ENCODE assay signal across 8 mouse cellular contexts in genomic region chr7:128474322-128474721, GRCm38 (mm10). TPM values are rescaled to one million over a fixed set of nuclear protein-coding genes. Genes with fewer than 3 reads are reported as not detected.
A peak's percentile ranks its signal among the peaks of the same experiment; 100 is the strongest.
DNase-seq lines count a peak whose midpoint lies in the region; ATAC-seq and TF ChIP-seq lines count a peak whose summit lies in the region.

No protein-coding gene starts in this region.

- TF ChIP-seq EP300 in CH12.LX (IDR thresholded peaks at IDR 0.05; ENCODE audit: low read length) = no peak

- H3K4me1 ChIP-seq in CH12.LX (ENCODE audit: control insufficient read depth in 1 of 2, insufficient read depth in 2 of 2) = no peaks in the 10 kb centered on the region
- H3K4me1 ChIP-seq in heart, embryonic 13.5 days = no peaks in the 10 kb centered on the region
- no peaks in the 10 kb centered on the region; the same call in 1 of the 2 replicates for H3K4me1 ChIP-seq in liver, embryonic 16.5 days (ENCODE audit: control insufficient read depth, low read depth, low read length)
- H3K4me1 ChIP-seq in olfactory bulb, adult 2 months (ENCODE audit: control insufficient read depth, insufficient read depth, low read length) = no peaks in the 10 kb centered on the region

- dilution Hi-C loops in CH12.LX (cut with MboI; ENCODE audit: extremely low pct_ligation_motif_present, extremely low pct_unique_long_range_greater_than_20kb, low sequenced_read_pairs) = no loop called here

- H3K9ac ChIP-seq in CH12.LX (ENCODE audit: insufficient read depth, low read depth) = no peak overlapping the region
- no peak overlapping the region for H3K9ac ChIP-seq in heart, embryonic 13.5 days
- H3K9ac ChIP-seq in liver, embryonic 16.5 days (ENCODE audit: low read depth, low read length) = no peak overlapping the region

- whole genome bisulfite sequencing in heart, embryonic 13.5 days = 30% methylated on average over 10 of the region's 10 CpGs
- 48% methylated on average over 10 of the region's 10 CpGs for WGBS in liver, embryonic 16.5 days (ENCODE audit: insufficient replicate concordance)
- 19% methylated on average over 10 of the region's 10 CpGs for WGBS in olfactory bulb, adult 2 months

- H3K4me2 ChIP-seq in CH12.LX (ENCODE audit: insufficient read depth, low read depth, poor library complexity, severe bottlenecking) = no peak overlapping the region
- peak overlapping the region; percentile 55 for H3K4me2 ChIP-seq in heart, embryonic 13.5 days
- H3K4me2 ChIP-seq in liver, embryonic 16.5 days (ENCODE audit: low read depth, low read length) = no peak overlapping the region

- TF ChIP-seq POLR2A in CH12.LX (IDR thresholded peaks at IDR 0.05; ENCODE audit: low read depth, low read length) = no peak
- TF ChIP-seq POLR2A in brain, embryonic 14.5 days (IDR thresholded peaks at IDR 0.05; ENCODE audit: borderline replicate concordance, extremely low read depth, insufficient read depth, insufficient read length, poor library complexity, severe bottlenecking) = no peak
- no peak for TF ChIP-seq POLR2A in olfactory bulb, adult 2 months (IDR thresholded peaks at IDR 0.05; ENCODE audit: insufficient read depth, low read depth, low read length)

- H3K79me2 ChIP-seq in CH12.LX (replicated peaks; ENCODE audit: control insufficient read depth, extremely low read depth, insufficient read depth, poor library complexity, severe bottlenecking) = no peaks in the 10 kb centered on the region

- no peaks in the 10 kb centered on the region for H3K9me3 ChIP-seq in CH12.LX (replicated peaks; ENCODE audit: low read length)
- H3K9me3 ChIP-seq in heart, embryonic 13.5 days = 0 out of 2 replicates have a peak, but pooled peaks cover 6% of the 10 kb centered on the region
- no peaks in the 10 kb centered on the region for H3K9me3 ChIP-seq in liver, embryonic 16.5 days (replicated peaks; ENCODE audit: control insufficient read depth, low read length)

- no peaks in the 10 kb centered on the region for H3K36me3 ChIP-seq in CH12.LX (replicated peaks in 1 of 2; ENCODE audit: control insufficient read depth in 1 of 2, insufficient read depth in 1 of 2, low read length in 1 of 2)
- no peaks in the 10 kb centered on the region for H3K36me3 ChIP-seq in heart, embryonic 13.5 days
- H3K36me3 ChIP-seq in liver, embryonic 16.5 days (ENCODE audit: control insufficient read depth, insufficient read depth) = no peaks in the 10 kb centered on the region

- H3K4me3 ChIP-seq in CH12.LX (replicated peaks in 1 of 3; ENCODE audit: low read depth in 2 of 3, low read length in 2 of 3, poor library complexity in 1 of 3) = no peak overlapping the region
- H3K4me3 ChIP-seq in heart, embryonic 13.5 days = peak overlapping the region; percentile 32
- no peak overlapping the region for H3K4me3 ChIP-seq in liver, embryonic 16.5 days (ENCODE audit: low read depth, low read length)
- H3K4me3 ChIP-seq in olfactory bulb, adult 2 months (ENCODE audit: insufficient read depth, low read depth, low read length) = peak overlapping the region; percentile 41

- in situ Hi-C loops in CH12.LX (cut with MboI; ENCODE audit: low pct_ligation_motif_present, low pct_unique_long_range_greater_than_20kb, low sequenced_read_pairs) = no loop called here

- no peak overlapping the region for H3K27ac ChIP-seq in CH12.LX (ENCODE audit: insufficient read depth, low read depth)
- H3K27ac ChIP-seq in heart, embryonic 13.5 days (replicated peaks) = no peak overlapping the region
- no peak overlapping the region for H3K27ac ChIP-seq in liver, embryonic 16.5 days (ENCODE audit: low read length)
- no peak overlapping the region for H3K27ac ChIP-seq in olfactory bulb, adult 2 months (ENCODE audit: insufficient read depth, low read depth, low read length)

- TF ChIP-seq RAD21 in CH12.LX (IDR thresholded peaks at IDR 0.05; ENCODE audit: low read depth, low read length) = peak; percentile 50

- TF ChIP-seq CTCF in CH12.LX (conservative IDR thresholded peaks at IDR 0.05 in 1 of 2, IDR thresholded peaks at IDR 0.05 in 1 of 2; ENCODE audit: low read depth in 2 of 2, low read length in 2 of 2) = peak in 1 of 2 experiments; percentile 63; a peak in 2 of 4 replicates
- TF ChIP-seq CTCF in brain, embryonic 14.5 days (IDR thresholded peaks at IDR 0.05; ENCODE audit: borderline replicate concordance, extremely low read depth, insufficient read depth, insufficient read length) = peak; percentile 65
- peak; percentile 83 for TF ChIP-seq CTCF in olfactory bulb, adult 2 months (IDR thresholded peaks at IDR 0.05; ENCODE audit: insufficient read depth, low read depth, low read length)

- peak; percentile 16 for DNase-seq in CH12.LX (ENCODE audit: extremely low read depth)
- DNase-seq in brain, embryonic 14.5 days (ENCODE audit: low read depth) = peak; percentile 83
- peak; percentile 57 for DNase-seq in fibroblast of lung, adult 2 months (ENCODE audit: low read depth)
- DNase-seq in kidney, postnatal 25 days = peak; percentile 89 to 92
- DNase-seq in urinary bladder, adult 18-20 months (ENCODE audit: low spot score in 2 of 2) = peak; percentile 63 to 67

- no peak for ATAC-seq in heart, embryonic 13.5 days (ENCODE audit: extremely low read depth, insufficient number of reproducible peaks, low FRiP score, low TSS enrichment)
- 0 out of 2 replicates have a peak, but pooled peaks have one; percentile 24 for ATAC-seq in liver, embryonic 16.5 days (ENCODE audit: low read depth)

- no peaks in the 10 kb centered on the region for H3K27me3 ChIP-seq in CH12.LX (replicated peaks)
- no peaks in the 10 kb centered on the region for H3K27me3 ChIP-seq in heart, embryonic 13.5 days (replicated peaks)
- no peaks in the 10 kb centered on the region for H3K27me3 ChIP-seq in liver, embryonic 16.5 days (ENCODE audit: control insufficient read depth, insufficient read depth, low read depth, low read length)

TF ChIP-seq in CH12.LX, 34 proteins besides CTCF, POLR2A, EP300 and RAD21:
- TF ChIP-seq SMC3 (IDR thresholded peaks at IDR 0.05; ENCODE audit: low read depth, low read length) (peak; percentile 63), E2F4 (IDR thresholded peaks at IDR 0.05; ENCODE audit: insufficient replicate concordance, low read depth, low read length) (no peak)

RNA-seq across cellular contexts. Expression of gene Tial1, which starts 12.8 kb away (rescaled TPM):
- total RNA-seq in CH12.LX (2012; rRNA removed) (42.6 and 43.2 TPM in 2 replicates), CH12.LX (2014; rRNA removed) (52.9 and 53.4 TPM in 2 replicates)
- 83.8 and 101 TPM in 2 replicates for polyA plus RNA-seq in CH12.LX (2012; ENCODE audit: insufficient read length, low read depth)
- polyA plus RNA-seq in brain, embryonic 14.5 days (2012; rRNA removed) = 141 and 169 TPM in 2 replicates
- 16.4 and 17.9 TPM in 2 replicates for polyA plus RNA-seq in heart, embryonic 13.5 days (2015; fragmentation: Nextera tagmentation; extraction: Ambion mirVana)
- polyA plus RNA-seq in liver, embryonic 16.5 days (2015; fragmentation: Nextera tagmentation; extraction: Ambion mirVana) = 8.5 and 9.9 TPM in 2 replicates
- polyA plus RNA-seq in olfactory bulb, adult 2 months (2012; ENCODE audit: insufficient read depth, insufficient read length, low replicate concordance, missing spikeins) = not detected in 2 replicates

RNA-seq across cellular contexts. Expression of gene Bag3, which starts 49.1 kb away (rescaled TPM):
- total RNA-seq in CH12.LX (2012; rRNA removed) (0.13 and 0.17 TPM in 2 replicates), CH12.LX (2014; rRNA removed) (not detected in 2 replicates)
- 0.15 and 0.24 TPM in 2 replicates for polyA plus RNA-seq in CH12.LX (2012; ENCODE audit: insufficient read length, low read depth)
- polyA plus RNA-seq in brain, embryonic 14.5 days (2012; rRNA removed) = 2.2 and 4.2 TPM in 2 replicates
- 21.5 and 22.6 TPM in 2 replicates for polyA plus RNA-seq in heart, embryonic 13.5 days (2015; fragmentation: Nextera tagmentation; extraction: Ambion mirVana)
- 2.6 and 3.5 TPM in 2 replicates for polyA plus RNA-seq in liver, embryonic 16.5 days (2015; fragmentation: Nextera tagmentation; extraction: Ambion mirVana)
- polyA plus RNA-seq in olfactory bulb, adult 2 months (2012; ENCODE audit: insufficient read depth, insufficient read length, low replicate concordance, missing spikeins) = not detected in 2 replicates

RNA-seq across cellular contexts. Expression of gene Rgs10, which starts 55.8 kb away (rescaled TPM):
- total RNA-seq in CH12.LX (2012; rRNA removed) (7.4 and 11.7 TPM in 2 replicates), CH12.LX (2014; rRNA removed) (4.3 and 6.5 TPM in 2 replicates)
- polyA plus RNA-seq in CH12.LX (2012; ENCODE audit: insufficient read length, low read depth) = 5.4 and 8.3 TPM in 2 replicates
- 22.8 and 29.1 TPM in 2 replicates for polyA plus RNA-seq in brain, embryonic 14.5 days (2012; rRNA removed)
- 12.3 and 13.0 TPM in 2 replicates for polyA plus RNA-seq in heart, embryonic 13.5 days (2015; fragmentation: Nextera tagmentation; extraction: Ambion mirVana)
- polyA plus RNA-seq in liver, embryonic 16.5 days (2015; fragmentation: Nextera tagmentation; extraction: Ambion mirVana) = 27.6 and 29.6 TPM in 2 replicates
- polyA plus RNA-seq in olfactory bulb, adult 2 months (2012; ENCODE audit: insufficient read depth, insufficient read length, low replicate concordance, missing spikeins) = not detected in 2 replicates

Comparison
In these comparisons a context has a peak if more than half of its experiments do, and no peak if none do; other contexts are left out.
1. DNase-seq: peak in every context shown above with its lines; median percentile 90 in kidney, postnatal 25 days; 83 in brain, embryonic 14.5 days; 65 in urinary bladder, adult 18-20 months; 57 in fibroblast of lung, adult 2 months; 16 in CH12.LX.
2. H3K4me3 ChIP-seq: peak in heart, embryonic 13.5 days (single experiment) and olfactory bulb, adult 2 months (single experiment); none in CH12.LX (0 of 3) and liver, embryonic 16.5 days (single experiment).